ENCODE assay signal across 12 mouse cellular contexts in the genomic region with DNA sequence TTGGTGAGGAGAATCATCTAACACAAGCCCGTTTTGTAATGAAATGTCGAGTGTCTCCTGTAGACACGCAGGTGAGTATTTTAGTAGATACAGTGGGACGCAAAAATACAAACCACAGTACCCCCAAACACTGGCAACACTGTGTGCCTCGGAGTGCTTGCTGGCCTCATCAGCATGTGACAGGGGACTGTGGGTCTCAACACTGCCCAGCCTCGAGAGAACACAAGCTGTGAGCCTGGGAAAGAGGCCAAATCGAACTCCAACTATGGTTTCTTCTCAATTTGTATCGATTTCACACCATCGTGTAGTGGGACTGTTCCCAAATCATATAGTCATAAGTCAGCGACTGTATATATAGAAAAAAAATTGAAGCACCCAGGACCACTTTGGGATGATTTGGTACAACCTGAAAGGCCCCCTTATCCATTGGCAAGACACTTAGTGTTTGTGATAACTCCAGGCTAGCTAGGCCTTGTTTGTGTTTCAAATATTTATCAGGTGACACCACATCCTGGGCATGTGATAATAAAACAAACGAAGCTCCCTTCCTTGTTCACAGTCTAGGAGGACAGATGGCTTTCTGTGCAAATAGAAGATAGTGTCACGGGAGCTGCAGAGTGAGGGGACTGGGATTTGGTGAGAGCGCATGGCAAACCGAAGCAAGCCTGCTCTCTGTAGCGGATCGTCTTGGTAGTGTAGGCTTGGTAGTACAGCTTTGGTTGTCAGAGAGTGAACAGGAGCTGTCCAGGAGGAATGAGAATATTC. TPM values are rescaled to one million over a fixed set of nuclear protein-coding genes. Genes with fewer than 3 reads are reported as not detected.
DNase-seq lines count a peak whose midpoint lies in the region; TF ChIP-seq lines count a peak whose summit lies in the region.
"Had no signal": no experiment of that assay in that cellular context is flagged by ENCODE, and none has a peak within 500 bp of the region (broad histone marks: within the 10 kb centered on the region; RNA-seq: fewer than 3 reads in every experiment).

No protein-coding gene starts in this region.

- no peak for TF ChIP-seq EP300 in heart, adult 2 months (IDR thresholded peaks at IDR 0.05; ENCODE audit: insufficient read depth, low read depth, low read length)

- peaks cover 15% of the 10 kb centered on the region for H3K36me3 ChIP-seq in heart, adult 2 months (ENCODE audit: control insufficient read depth, insufficient read depth, low read length)
- H3K36me3 ChIP-seq: liver, embryonic 12.5 days; midbrain, embryonic 15.5 days had no signal

- no peak overlapping the region for H3K9ac ChIP-seq in heart, adult 2 months (ENCODE audit: low read depth, low read length)
- H3K9ac ChIP-seq: embryonic facial prominence, embryonic 13.5 days; liver, embryonic 12.5 days; midbrain, embryonic 15.5 days had no signal

- WGBS in heart, adult 2 months: 46% methylated on average over 16 of the region's 16 CpGs

- peaks cover 28% of the 10 kb centered on the region for H3K4me1 ChIP-seq in heart, adult 2 months (ENCODE audit: control insufficient read depth, insufficient read depth, low read length)
- H3K4me1 ChIP-seq: midbrain, embryonic 15.5 days had no signal

- peaks cover 12% of the 10 kb centered on the region for H3K79me2 ChIP-seq in heart, adult 2 months (replicated peaks; ENCODE audit: control insufficient read depth, insufficient read depth, low read length)

- no peak for DNase-seq in heart, adult 2 months
- DNase-seq in heart, adult 18-20 months: no peak
- DNase-seq in layer of hippocampus, adult 11-12 months (ENCODE audit: low spot score): peak; percentile 48
- DNase-seq in layer of hippocampus, adult 8-10 months (ENCODE audit: low spot score in 2 of 2): no peak
- peak; percentile 58 for DNase-seq in brain, embryonic 14.5 days (ENCODE audit: low read depth)
- DNase-seq in cerebellum, postnatal 25 days: peak; percentile 51 to 59
- DNase-seq in embryo, embryonic 10 days (ENCODE audit: low spot score): no peak
- DNase-seq: adrenal gland, postnatal 36 days; gastrocnemius, postnatal 14 days had no signal

- H3K27me3 ChIP-seq in heart, adult 2 months (ENCODE audit: control insufficient read depth, insufficient read depth, low read length): no peaks in the 10 kb centered on the region
- H3K27me3 ChIP-seq: embryonic facial prominence, embryonic 13.5 days; liver, embryonic 12.5 days had no signal

- no peak for TF ChIP-seq POLR2A in heart, adult 2 months (IDR thresholded peaks at IDR 0.05; ENCODE audit: insufficient read depth, low read depth, low read length)
- TF ChIP-seq POLR2A in brain, embryonic 14.5 days (IDR thresholded peaks at IDR 0.05; ENCODE audit: borderline replicate concordance, extremely low read depth, insufficient read depth, insufficient read length, poor library complexity, severe bottlenecking): no peak

- H3K4me3 ChIP-seq in heart, adult 2 months: no peak overlapping the region
- H3K4me3 ChIP-seq: embryonic facial prominence, embryonic 13.5 days; liver, embryonic 12.5 days; midbrain, embryonic 15.5 days had no signal

- TF ChIP-seq CTCF in heart, adult 2 months (IDR thresholded peaks at IDR 0.05): no peak
- TF ChIP-seq CTCF in brain, embryonic 14.5 days (IDR thresholded peaks at IDR 0.05; ENCODE audit: borderline replicate concordance, extremely low read depth, insufficient read depth, insufficient read length): no peak

- H3K27ac ChIP-seq in heart, adult 2 months: peak overlapping the region; percentile 24
- H3K27ac ChIP-seq: embryonic facial prominence, embryonic 13.5 days; liver, embryonic 12.5 days; midbrain, embryonic 15.5 days had no signal

- intact Hi-C loops in heart, adult 2 months (cut with DNase I): no loop called here

RNA-seq across cellular contexts. Expression of a gene that starts 53.1 kb away (rescaled TPM):
- 10 to 100 TPM; 25.6 to 26.2 TPM for total RNA-seq in heart, adult 2 months (2021)
- 8.1 and 13.9 TPM in 2 replicates for polyA plus RNA-seq in heart, adult 2 months (2012; rRNA removed)
- 10 to 100 TPM; 31.5 to 34.4 TPM for total RNA-seq in heart, adult 18-20 months (2021)
- total RNA-seq in layer of hippocampus, adult 8-10 months (2022): 100 to 1,000 TPM in 2 of 4 experiments, 10 to 100 TPM in 2; 94.9 to 115 (median 106) TPM
- 5.2 and 7.2 TPM in 2 replicates for polyA plus RNA-seq in brain, embryonic 14.5 days (2012; rRNA removed)

Comparison
In these comparisons a context has a peak if more than half of its experiments do, and no peak if none do; other contexts are left out.
1. DNase-seq: peak in layer of hippocampus, adult 11-12 months (single experiment), brain, embryonic 14.5 days (single experiment) and cerebellum, postnatal 25 days (2 of 2); none in heart, adult 2 months (0 of 2), heart, adult 18-20 months (0 of 2), layer of hippocampus, adult 8-10 months (0 of 2) and embryo, embryonic 10 days (single experiment).